Mouse (Mus musculus): ENCODE results near the gene Itga6. TPM values are rescaled to one million over a fixed set of nuclear protein-coding genes. Genes with fewer than 3 reads are reported as not detected.
"Not testable (repeated sequence)": the region's sequence is repeated elsewhere in the genome, so short reads cannot be mapped to it uniquely, and the experiment has no call there.

Itga6 gene
- polyA plus RNA-seq, 1 experiment = 75.0 TPM

GRCm38 (mm10) chr2:71892741-71893349 is 147.4 kb downstream of the Itga6 start:
- H3K4me3 ChIP-seq (replicated peaks) = no peak overlapping the region
- no peak for TF ChIP-seq FLI1 (IDR thresholded peaks at IDR 0.05; ENCODE audit: low read length)
- no peak for TF ChIP-seq GATA1 (IDR thresholded peaks at IDR 0.05; ENCODE audit: borderline replicate concordance, low read length)
- H3K4me1 ChIP-seq = no peaks in the 10 kb centered on the region
- H3K36me3 ChIP-seq (replicated peaks; ENCODE audit: low read length) = peaks cover 95% of the 10 kb centered on the region
- H3K9me3 ChIP-seq = no peaks in the 10 kb centered on the region
- no peaks in the 10 kb centered on the region for H3K27me3 ChIP-seq (replicated peaks)

GRCm38 (mm10) chr2:71895596-71896286 is 150.3 kb downstream of the Itga6 start:
- H3K36me3 ChIP-seq (replicated peaks; ENCODE audit: low read length) = peaks cover 93% of the 10 kb centered on the region
- no peak overlapping the region for H3K4me3 ChIP-seq (replicated peaks)
- H3K9me3 ChIP-seq = no peaks in the 10 kb centered on the region
- TF ChIP-seq FLI1 (IDR thresholded peaks at IDR 0.05; ENCODE audit: low read length) (no peak), GATA1 (IDR thresholded peaks at IDR 0.05; ENCODE audit: borderline replicate concordance, low read length) (no peak)
- H3K4me1 ChIP-seq = no peaks in the 10 kb centered on the region
- no peaks in the 10 kb centered on the region for H3K27me3 ChIP-seq (replicated peaks)

- Histone ChIP-seq H3K9me3 (no peaks in the 10 kb centered on the region), H3K36me3 (replicated peaks; ENCODE audit: low read length) (peaks cover 90% of the 10 kb centered on the region), H3K4me1 (no peaks in the 10 kb centered on the region), H3K27me3 (replicated peaks) (no peaks in the 10 kb centered on the region), H3K4me3 (replicated peaks) (no peak overlapping the region)
- no peak for TF ChIP-seq FLI1 (IDR thresholded peaks at IDR 0.05; ENCODE audit: low read length)
- no peak for TF ChIP-seq GATA1 (IDR thresholded peaks at IDR 0.05; ENCODE audit: borderline replicate concordance, low read length)
Measured at GRCm38 (mm10) chr2:71897420-71897819, 152.0 kb downstream of the Itga6 start.

GRCm38 (mm10) chr2:71898335-71898856 is 153.0 kb downstream of the Itga6 start:
- Histone ChIP-seq H3K4me1 (no peaks in the 10 kb centered on the region), H3K9me3 (no peaks in the 10 kb centered on the region), H3K27me3 (replicated peaks) (no peaks in the 10 kb centered on the region), H3K36me3 (replicated peaks; ENCODE audit: low read length) (peaks cover 80% of the 10 kb centered on the region), H3K4me3 (replicated peaks) (no peak overlapping the region)
- TF ChIP-seq FLI1 (IDR thresholded peaks at IDR 0.05; ENCODE audit: low read length) (no peak), GATA1 (IDR thresholded peaks at IDR 0.05; ENCODE audit: borderline replicate concordance, low read length) (no peak)

GRCm38 (mm10) chr2:71899886-71900285 is 154.5 kb downstream of the Itga6 start:
- peaks cover 67% of the 10 kb centered on the region for H3K36me3 ChIP-seq (replicated peaks; ENCODE audit: low read length)
- no peaks in the 10 kb centered on the region for H3K4me1 ChIP-seq
- no peak overlapping the region for H3K4me3 ChIP-seq (replicated peaks)
- TF ChIP-seq GATA1 (IDR thresholded peaks at IDR 0.05; ENCODE audit: borderline replicate concordance, low read length) (no peak), FLI1 (IDR thresholded peaks at IDR 0.05; ENCODE audit: low read length) (no peak)
- H3K9me3 ChIP-seq = no peaks in the 10 kb centered on the region
- H3K27me3 ChIP-seq (replicated peaks) = no peaks in the 10 kb centered on the region

GRCm38 (mm10) chr2:71905154-71905553 is 159.7 kb downstream of the Itga6 start:
- Histone ChIP-seq H3K4me3 (replicated peaks) (no peak overlapping the region), H3K36me3 (replicated peaks; ENCODE audit: low read length) (peaks cover 16% of the 10 kb centered on the region), H3K9me3 (no peaks in the 10 kb centered on the region), H3K27me3 (replicated peaks) (no peaks in the 10 kb centered on the region), H3K4me1 (no peaks in the 10 kb centered on the region)
- TF ChIP-seq GATA1 (IDR thresholded peaks at IDR 0.05; ENCODE audit: borderline replicate concordance, low read length) = no peak
- TF ChIP-seq FLI1 (IDR thresholded peaks at IDR 0.05; ENCODE audit: low read length) = no peak

GRCm38 (mm10) chr2:71906356-71906755 is 160.9 kb downstream of the Itga6 start:
- not testable (repeated sequence) for H3K36me3 ChIP-seq (replicated peaks; ENCODE audit: low read length); H3K27me3 ChIP-seq (replicated peaks); H3K9me3 ChIP-seq; H3K4me3 ChIP-seq (replicated peaks); H3K4me1 ChIP-seq

Other genes starting within 250 kb of the Itga6 start
- gene Dlx1, start 217.5 kb upstream of the Itga6 start, polyA plus RNA-seq (2012; ENCODE audit: insufficient read depth, low replicate concordance) = 0.31 TPM in 1 of 2 replicates, not detected in the other
- not detected in 2 replicates for gene Dlx2, start 198.9 kb upstream of the Itga6 start, polyA plus RNA-seq (2012; ENCODE audit: insufficient read depth, low replicate concordance)
- gene Pdk1, start 127.6 kb downstream of the Itga6 start, polyA plus RNA-seq (2012; ENCODE audit: insufficient read depth, low replicate concordance) = 16.5 and 24.0 TPM in 2 replicates
- not detected in 2 replicates for gene Rapgef4, start 235.6 kb downstream of the Itga6 start, polyA plus RNA-seq (2012; ENCODE audit: insufficient read depth, low replicate concordance)